Mouse (Mus musculus) hindbrain, embryonic 11.5 days (tissue): ENCODE data around the gene Plcl1. TPM values are rescaled to one million over a fixed set of nuclear protein-coding genes. Genes with fewer than 3 reads are reported as not detected.
A peak's percentile ranks its signal among the peaks of the same experiment; 100 is the strongest.

Source experiments
- ATAC-seq: fragments of 200-750 bp; cut with Nextera tagmentation; 2 replicates; pipeline ENCODE4 v1.8.0; 2017; ENCODE audit warnings: mild to moderate bottlenecking, moderate TSS enrichment, moderate library complexity; ENCODE audit not compliant: low FRiP score
- DNase-seq: peaks from one replicate; pipeline ENCODE4 v3.0.0-alpha.2; 2015; ENCODE audit warnings: low spot score
- H3K27ac ChIP-seq: fragments of 300-500 bp; sonication (generic); 2 replicates; pipeline ENCODE4 v1.5.1; 2014; ENCODE audit warnings: mild to moderate bottlenecking, low read depth, low read length
- H3K27me3 ChIP-seq: fragments of 300-500 bp; sonication (generic); 2 replicates; pipeline ENCODE4 v1.6.1; 2014; ENCODE audit warnings: mild to moderate bottlenecking, low read length, moderate library complexity, mixed read lengths; ENCODE audit not compliant: control insufficient read depth, insufficient read depth
- H3K36me3 ChIP-seq: fragments of 300-500 bp; sonication (generic); 2 replicates; pipeline ENCODE4 v1.6.1; 2014; ENCODE audit warnings: mild to moderate bottlenecking, low read length, moderate library complexity, mixed read lengths; ENCODE audit not compliant: control insufficient read depth, insufficient read depth
- H3K4me1 ChIP-seq: fragments of 300-500 bp; sonication (generic); replicated peaks from 2 replicates; pipeline ENCODE4 v1.6.1; 2014; ENCODE audit warnings: low read length, mixed read lengths; ENCODE audit not compliant: control insufficient read depth, insufficient read depth
- H3K4me2 ChIP-seq: fragments of 300-500 bp; sonication (generic); replicated peaks from 2 replicates; pipeline ENCODE4 v1.6.1; 2014; ENCODE audit warnings: mild to moderate bottlenecking, low read depth, low read length
- H3K4me3 ChIP-seq: fragments of 300-500 bp; sonication (generic); 2 replicates; pipeline ENCODE4 v1.5.1; 2014; ENCODE audit warnings: low read depth, low read length
- H3K9ac ChIP-seq: fragments of 300-500 bp; sonication (generic); 2 replicates; pipeline ENCODE4 v1.6.1; 2014; ENCODE audit warnings: low read depth, low read length
- H3K9me3 ChIP-seq: fragments of 300-500 bp; sonication (generic); 2 replicates; pipeline ENCODE4 v1.6.1; 2016; ENCODE audit warnings: low read length; ENCODE audit not compliant: control insufficient read depth
- WGBS: fragments of 180-500 bp; shearing (Covaris S2); extraction: QIAGEN DNeasy Blood & Tissue Kit; methylation state at CpG from one replicate; pipeline ENCODE4 v1.1.7; 2014; 5-methylcytosine and 5-hydroxymethylcytosine counted together
- polyA plus RNA-seq: library from polyadenylated mRNA; unstranded; fragments of >200 nt; fragmentation: Nextera tagmentation; extraction: Ambion mirVana; gene quantifications from 2 replicates; pipeline ENCODE4 v1.2.1, GENCODE M21; 2014

Plcl1 gene
- polyA plus RNA-seq, 1 experiment from 2014 or later, result 2.8 TPM

- Histone ChIP-seq H3K9me3 (no peaks in the 10 kb centered on the region), H3K27me3 (no peaks in the 10 kb centered on the region), H3K9ac (no peak overlapping the region), H3K4me1 (no peaks in the 10 kb centered on the region), H3K27ac (no peak overlapping the region), H3K4me3 (no peak overlapping the region), H3K36me3 (no peaks in the 10 kb centered on the region), H3K4me2 (no peak overlapping the region)
- 59% methylated on average over 10 of the region's 10 CpGs for WGBS
- no peak for ATAC-seq
- peak; percentile 58 for DNase-seq
These were observed 350.0 kb downstream of the Plcl1 start for GRCm38 (mm10) chr1:55755742-55756141.

- Histone ChIP-seq H3K4me2 (no peak overlapping the region), H3K27me3 (no peaks in the 10 kb centered on the region), H3K4me3 (no peak overlapping the region), H3K4me1 (no peaks in the 10 kb centered on the region), H3K27ac (no peak overlapping the region), H3K36me3 (no peaks in the 10 kb centered on the region), H3K9me3 (no peaks in the 10 kb centered on the region), H3K9ac (no peak overlapping the region)
- no peak for DNase-seq
- 72% methylated on average over 5 of the region's 5 CpGs for WGBS
- no peak for ATAC-seq
These were observed 356.6 kb downstream of the Plcl1 start for GRCm38 (mm10) chr1:55762284-55762683.

GRCm38 (mm10) chr1:55763171-55763570 is 357.4 kb downstream of the Plcl1 start:
- Histone ChIP-seq H3K9me3 (no peaks in the 10 kb centered on the region), H3K4me3 (no peak overlapping the region), H3K36me3 (no peaks in the 10 kb centered on the region), H3K4me1 (no peaks in the 10 kb centered on the region), H3K9ac (no peak overlapping the region), H3K27me3 (no peaks in the 10 kb centered on the region), H3K27ac (no peak overlapping the region), H3K4me2 (no peak overlapping the region)
- DNase-seq, result no peak
- ATAC-seq, result no peak
- WGBS, result 83% methylated on average over 2 of the region's 2 CpGs

- ATAC-seq (no peak), DNase-seq (no peak)
- H3K27ac ChIP-seq, result no peak overlapping the region
- no peaks in the 10 kb centered on the region for H3K36me3 ChIP-seq
- H3K9ac ChIP-seq, result no peak overlapping the region
- no peak overlapping the region for H3K4me2 ChIP-seq
- H3K9me3 ChIP-seq, result no peaks in the 10 kb centered on the region
- H3K4me3 ChIP-seq, result no peak overlapping the region
- H3K4me1 ChIP-seq, result no peaks in the 10 kb centered on the region
- WGBS, result 68% methylated on average over 1 of the region's 1 CpGs
- no peaks in the 10 kb centered on the region for H3K27me3 ChIP-seq
These were observed 361.0 kb downstream of the Plcl1 start for GRCm38 (mm10) chr1:55766743-55767142.

GRCm38 (mm10) chr1:55770072-55770785 is 364.5 kb downstream of the Plcl1 start:
- Histone ChIP-seq H3K9ac (no peak overlapping the region), H3K4me3 (no peak overlapping the region), H3K4me2 (no peak overlapping the region), H3K9me3 (no peaks in the 10 kb centered on the region), H3K27me3 (no peaks in the 10 kb centered on the region), H3K27ac (no peak overlapping the region), H3K36me3 (no peaks in the 10 kb centered on the region), H3K4me1 (no peaks in the 10 kb centered on the region)
- DNase-seq, result no peak
- no peak for ATAC-seq

- Histone ChIP-seq H3K9ac (no peak overlapping the region), H3K36me3 (no peaks in the 10 kb centered on the region), H3K9me3 (no peaks in the 10 kb centered on the region), H3K4me1 (no peaks in the 10 kb centered on the region), H3K4me2 (no peak overlapping the region), H3K27ac (no peak overlapping the region), H3K4me3 (no peak overlapping the region), H3K27me3 (no peaks in the 10 kb centered on the region)
- DNase-seq (no peak), ATAC-seq (no peak)
- WGBS, result 78% methylated on average over 6 of the region's 6 CpGs
These were observed 387.1 kb downstream of the Plcl1 start for GRCm38 (mm10) chr1:55792817-55793216.

Other genes with a start within 250 kb of the Plcl1 start
- gene Rftn2, start 179.1 kb upstream of the Plcl1 start, polyA plus RNA-seq, result 9.7 and 10.8 TPM in 2 replicates
- gene Mars2, start 168.7 kb upstream of the Plcl1 start, polyA plus RNA-seq, result 2.7 TPM in 2 replicates
- gene Boll, start 42.5 kb upstream of the Plcl1 start, polyA plus RNA-seq, result 0.20 and 0.42 TPM in 2 replicates